Mouse (Mus musculus): ENCODE results near the gene Gm10720. TPM values are rescaled to one million over a fixed set of nuclear protein-coding genes. Genes with fewer than 3 reads are reported as not detected.
"Not testable (repeated sequence)": the region's sequence is repeated elsewhere in the genome, so short reads cannot be mapped to it uniquely, and the experiment has no call there.

The Gm10720 gene
- total RNA-seq, 2 experiments from 2014 or later, result not detected

DNA sequence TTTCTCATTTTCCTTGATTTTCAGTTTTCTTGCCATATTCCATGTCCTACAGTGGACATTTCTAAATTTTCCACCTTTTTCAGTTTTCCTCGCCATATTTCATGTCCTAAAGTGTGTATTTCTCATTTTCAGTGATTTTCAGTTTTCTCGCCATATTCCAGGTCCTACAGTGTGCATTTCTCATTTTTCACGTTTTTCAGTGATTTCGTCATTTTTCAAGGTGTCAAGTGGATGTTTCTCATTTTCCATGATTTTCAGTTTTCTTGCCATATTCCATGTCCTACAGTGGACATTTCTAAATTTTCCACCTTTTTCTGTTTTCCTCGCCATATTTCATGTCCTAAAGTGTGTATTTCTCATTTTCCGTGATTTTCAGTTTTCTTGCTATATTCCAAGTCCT, 10.2 kb downstream of the Gm10720 start:
- peak; percentile 58 for DNase-seq

DNA sequence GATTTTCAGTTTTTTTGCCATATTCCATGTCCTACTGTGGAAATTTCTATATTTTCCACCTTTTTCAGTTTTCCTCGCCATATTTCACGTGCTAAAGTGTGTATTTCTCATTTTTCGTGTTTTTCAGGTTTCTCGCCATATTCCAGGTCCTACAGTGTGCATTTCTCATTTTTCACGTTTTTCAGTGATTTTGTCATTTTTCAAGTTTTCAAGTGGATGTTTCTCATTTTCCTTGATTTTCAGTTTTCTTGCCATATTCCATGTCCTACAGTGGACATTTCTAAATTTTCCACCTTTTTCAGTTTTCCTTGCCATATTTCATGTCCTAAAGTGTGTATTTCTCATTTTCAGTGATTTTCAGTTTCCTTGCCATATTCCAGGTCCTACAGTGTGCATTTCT, 10.7 kb downstream of the Gm10720 start:
- DNase-seq, result peak; percentile 15

DNA sequence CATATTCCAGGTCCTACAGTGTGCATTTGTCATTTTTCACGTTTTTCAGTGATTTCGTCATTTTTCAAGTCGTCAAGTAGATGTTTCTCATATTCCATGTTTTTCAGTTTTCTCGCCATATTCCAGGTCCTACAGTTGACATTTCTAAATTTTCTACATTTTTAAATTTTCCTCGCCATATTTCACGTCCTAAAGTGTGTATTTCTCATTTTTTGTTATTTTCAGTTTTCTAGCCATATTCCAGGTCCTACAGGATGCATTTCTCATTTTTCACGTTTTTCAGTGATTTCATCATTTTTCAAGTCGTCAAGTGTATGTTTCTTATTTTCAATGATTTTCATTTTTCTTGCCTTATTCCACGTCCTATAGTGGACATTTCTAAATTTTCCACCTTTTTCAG, 11.3 kb downstream of the Gm10720 start:
- DNase-seq, result peak; percentile 24

DNA sequence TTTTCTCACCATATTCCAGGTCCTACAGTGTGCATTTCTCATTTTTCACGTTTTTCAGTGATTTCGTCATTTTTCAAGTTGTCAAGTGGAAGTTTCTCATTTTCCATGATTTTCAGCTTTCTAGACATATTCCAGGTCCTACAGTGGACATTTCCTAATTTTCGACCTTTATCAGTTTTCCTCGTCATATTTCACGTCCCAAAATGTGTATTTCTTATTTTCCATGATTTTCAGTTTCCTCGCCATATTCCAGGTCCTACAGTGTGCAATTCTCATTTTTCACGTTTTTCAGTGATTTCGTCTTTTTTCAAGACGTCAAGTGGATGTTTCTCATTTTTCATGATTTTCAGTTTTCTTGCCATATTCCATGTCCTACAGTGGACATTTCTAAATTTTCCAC, 11.7 kb downstream of the Gm10720 start:
- DNase-seq, result not testable (repeated sequence)

DNA sequence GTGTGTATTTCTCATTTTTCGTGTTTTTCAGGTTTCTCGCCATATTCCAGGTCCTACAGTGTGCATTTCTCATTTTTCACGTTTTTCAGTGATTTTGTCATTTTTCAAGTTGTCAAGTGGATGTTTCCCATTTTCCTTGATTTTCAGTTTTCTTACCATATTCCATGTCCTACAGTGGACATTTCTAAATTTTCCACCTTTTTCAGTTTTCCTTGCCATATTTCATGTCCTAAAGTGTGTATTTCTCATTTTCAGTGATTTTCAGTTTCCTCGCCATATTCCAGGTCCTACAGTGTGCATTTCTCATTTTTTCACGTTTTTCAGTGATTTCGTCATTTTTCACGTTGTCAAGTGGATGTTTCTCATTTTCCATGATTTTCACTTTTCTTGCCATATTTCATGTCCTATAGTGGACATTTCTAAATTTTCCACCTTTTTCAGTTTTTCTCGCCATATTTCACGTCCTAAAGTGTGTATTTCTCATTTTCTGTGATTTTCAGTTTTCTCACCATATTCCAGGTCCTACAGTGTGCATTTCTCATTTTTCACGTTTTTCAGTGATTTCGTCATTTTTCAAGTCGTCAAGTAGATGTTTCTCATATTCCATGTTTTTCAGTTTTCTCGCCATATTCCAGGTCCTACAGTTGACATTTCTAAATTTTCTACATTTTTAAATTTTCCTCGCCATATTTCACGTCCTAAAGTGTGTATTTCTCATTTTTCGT, 14.0 kb downstream of the Gm10720 start:
- DNase-seq, result peak; percentile 37

DNA sequence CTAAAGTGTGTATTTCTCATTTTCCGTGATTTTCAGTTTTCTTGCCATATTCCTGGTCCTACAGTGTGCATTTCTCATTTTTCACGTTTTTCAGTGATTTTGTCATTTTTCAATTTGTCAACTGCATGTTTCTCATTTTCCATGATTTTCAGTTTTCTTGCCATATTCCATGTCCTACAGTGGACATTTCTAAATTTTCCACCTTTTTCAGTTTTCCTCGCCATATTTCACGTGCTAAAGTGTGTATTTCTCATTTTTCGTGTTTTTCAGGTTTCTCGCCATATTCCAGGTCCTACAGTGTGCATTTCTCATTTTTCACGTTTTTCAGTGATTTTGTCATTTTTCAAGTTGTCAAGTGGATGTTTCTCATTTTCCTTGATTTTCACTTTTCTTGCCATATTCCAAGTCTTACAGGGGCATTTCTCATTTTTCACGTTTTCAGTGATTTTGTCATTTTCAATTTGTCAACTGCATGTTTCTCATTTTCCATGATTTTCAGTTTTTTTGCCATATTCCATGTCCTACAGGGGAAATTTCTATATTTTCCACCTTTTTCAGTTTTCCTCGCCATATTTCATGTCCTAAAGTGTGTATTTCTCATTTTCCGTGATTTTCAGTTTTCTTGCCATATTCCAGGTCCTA, 15.3 kb downstream of the Gm10720 start:
- not testable (repeated sequence) for DNase-seq

DNA sequence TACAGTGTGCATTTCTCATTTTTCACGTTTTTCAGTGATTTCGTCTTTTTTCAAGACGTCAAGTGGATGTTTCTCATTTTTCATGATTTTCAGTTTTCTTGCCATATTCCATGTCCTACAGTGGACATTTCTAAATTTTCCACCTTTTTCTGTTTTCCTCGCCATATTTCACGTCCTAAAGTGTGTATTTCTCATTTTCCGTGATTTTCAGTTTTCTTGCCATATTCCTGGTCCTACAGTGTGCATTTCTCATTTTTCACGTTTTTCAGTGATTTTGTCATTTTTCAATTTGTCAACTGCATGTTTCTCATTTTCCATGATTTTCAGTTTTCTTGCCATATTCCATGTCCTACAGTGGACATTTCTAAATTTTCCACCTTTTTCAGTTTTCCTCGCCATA, 18.8 kb downstream of the Gm10720 start, which contains the start of gene Gm17535:
TSS of gene Gm17535 (plus strand) at position 301 of the 400 bp plus-strand sequence.
- DNase-seq, result not testable (repeated sequence)

DNA sequence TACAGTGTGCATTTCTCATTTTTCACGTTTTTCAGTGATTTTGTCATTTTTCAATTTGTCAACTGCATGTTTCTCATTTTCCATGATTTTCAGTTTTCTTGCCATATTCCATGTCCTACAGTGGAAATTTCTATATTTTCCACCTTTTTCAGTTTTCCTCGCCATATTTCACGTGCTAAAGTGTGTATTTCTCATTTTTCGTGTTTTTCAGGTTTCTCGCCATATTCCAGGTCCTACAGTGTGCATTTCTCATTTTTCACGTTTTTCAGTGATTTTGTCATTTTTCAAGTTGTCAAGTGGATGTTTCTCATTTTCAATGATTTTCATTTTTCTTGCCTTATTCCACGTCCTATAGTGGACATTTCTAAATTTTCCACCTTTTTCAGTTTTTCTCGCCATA, 21.1 kb downstream of the Gm10720 start, which contains the start of gene Gm10715:
TSS of gene Gm10715 (plus strand) at position 301 of the 400 bp plus-strand sequence.
- DNase-seq, result not testable (repeated sequence)

DNA sequence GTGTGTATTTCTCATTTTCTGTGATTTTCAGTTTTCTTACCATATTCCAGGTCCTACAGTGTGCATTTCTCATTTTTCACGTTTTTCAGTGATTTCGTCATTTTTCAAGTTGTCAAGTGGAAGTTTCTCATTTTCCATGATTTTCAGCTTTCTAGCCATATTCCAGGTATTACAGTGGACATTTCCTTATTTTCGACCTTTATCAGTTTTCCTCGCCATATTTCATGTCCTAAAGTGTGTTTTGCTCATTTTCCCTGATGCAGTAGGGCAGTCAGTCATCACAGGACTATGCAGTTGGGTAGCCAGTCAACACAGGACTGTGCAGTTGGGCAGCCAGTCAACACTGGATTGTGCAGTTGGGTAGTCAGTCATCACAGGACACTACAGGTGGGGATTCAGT, 22.7 kb downstream of the Gm10720 start:
- not testable (repeated sequence) for DNase-seq

Small RNA genes lying within 50 kb of the gene (microRNA-seq; reads per million reads assigned to microRNA genes)
- gene Mir101c, result 0 reads per million in 2 experiments

Other genes starting within 250 kb of the Gm10720 start
- not detected for gene Gm10722, start 14.7 kb upstream of the Gm10720 start, total RNA-seq (2021)
- not detected for gene Gm11168, start 12.3 kb upstream of the Gm10720 start, total RNA-seq (2021)
- not detected for gene Gm10721, start 2.5 kb upstream of the Gm10720 start, total RNA-seq (2021)
- gene Gm10719, start 1.8 kb downstream of the Gm10720 start, total RNA-seq (2021), result 1 to 10 TPM in 1 of 2 experiments, not detected in 1; 1.3 TPM
- gene Gm10718, start 7.9 kb downstream of the Gm10720 start, total RNA-seq (2021), result 1 to 10 TPM in 1 of 2 experiments, under 1 TPM in 1; 0.94 to 1.6 TPM
- not detected for gene Gm10717, start 9.8 kb downstream of the Gm10720 start, total RNA-seq (2021)
- gene Gm17535, start 18.9 kb downstream of the Gm10720 start, total RNA-seq (2021), result not detected
- not detected for gene Gm10715, start 21.2 kb downstream of the Gm10720 start, total RNA-seq (2021)

Measured in gastrocnemius, postnatal 10 days (tissue).